Mouse (Mus musculus) MEL (cell line): Measurements from ENCODE around the gene Tcte2.

ENCODE experiments used
- BHLHE40 ChIP-seq: IDR thresholded peaks from 2 replicates; pipeline ENCODE4 v1.6.1; 2012; ENCODE audit warnings: low read depth, mild to moderate bottlenecking, inconsistent platforms, low read length, improper control_type of control experiment, borderline replicate concordance
- CTCF ChIP-seq, 3 experiments: IDR thresholded peaks in 2 of 3; conservative IDR thresholded peaks in 1 of 3; 2 replicates each; pipeline ENCODE4 v1.5.1; 2011 to 2012; ENCODE audit warnings: low read length in 3 of 3, low read depth in 2 of 3, mild to moderate bottlenecking in 2 of 3, improper control_type of control experiment in 1 of 3, inconsistent platforms in 1 of 3, mixed read lengths in 1 of 3, moderate library complexity in 1 of 3; ENCODE audit not compliant: control insufficient read depth in 1 of 3, insufficient read depth in 1 of 3, poor library complexity in 1 of 3, severe bottlenecking in 1 of 3
- E2F4 ChIP-seq: IDR thresholded peaks from 2 replicates; pipeline ENCODE4 v1.6.1; 2011; ENCODE audit warnings: low read depth, low read length, improper control_type of control experiment, borderline replicate concordance
- EP300 ChIP-seq, 2 experiments: IDR thresholded peaks; 2 replicates each; pipeline ENCODE4 v1.6.1; 2011; ENCODE audit warnings: improper control_type of control experiment in 2 of 2, low read length in 2 of 2, low read depth in 1 of 2, mild to moderate bottlenecking in 1 of 2
- MAX ChIP-seq: IDR thresholded peaks from 2 replicates; pipeline ENCODE4 v1.6.1; 2011; ENCODE audit warnings: low read length, improper control_type of control experiment
- POLR2A ChIP-seq, 2 experiments: IDR thresholded peaks; 2 replicates each; pipeline ENCODE4 v1.6.1; 2011 to 2012; ENCODE audit warnings: low read length in 2 of 2, mild to moderate bottlenecking in 2 of 2, control low read depth in 1 of 2, improper control_type of control experiment in 1 of 2, low read depth in 1 of 2, moderate library complexity in 1 of 2; ENCODE audit not compliant: control insufficient read depth in 1 of 2, insufficient read depth in 1 of 2, poor library complexity in 1 of 2
- RAD21 ChIP-seq: IDR thresholded peaks from 2 replicates; pipeline ENCODE4 v1.6.1; 2011; ENCODE audit warnings: mild to moderate bottlenecking, low read depth, low read length, improper control_type of control experiment
- TAL1 ChIP-seq: IDR thresholded peaks from 2 replicates; pipeline ENCODE4 v1.6.1; 2012; ENCODE audit warnings: mild to moderate bottlenecking, inconsistent platforms, low read length, moderate library complexity, mixed read lengths
- USF1 ChIP-seq: IDR thresholded peaks from 2 replicates; pipeline ENCODE4 v1.6.1; 2014; ENCODE audit warnings: low read depth, mild to moderate bottlenecking, inconsistent platforms, low read length, improper control_type of control experiment, moderate library complexity
- ZKSCAN1 ChIP-seq: IDR thresholded peaks from 2 replicates; pipeline ENCODE4 v1.6.1; 2012; ENCODE audit warnings: low read depth, mild to moderate bottlenecking, inconsistent platforms, low read length, improper control_type of control experiment, moderate library complexity
- ZMIZ1 ChIP-seq: IDR thresholded peaks from 2 replicates; pipeline ENCODE4 v1.6.1; 2012; ENCODE audit warnings: low read depth, mild to moderate bottlenecking, inconsistent platforms, low read length, improper control_type of control experiment, moderate library complexity
- ZNF384 ChIP-seq: IDR thresholded peaks from 2 replicates; pipeline ENCODE4 v1.6.1; 2012; ENCODE audit warnings: low read depth, mild to moderate bottlenecking, inconsistent platforms, low read length, improper control_type of control experiment

DNA sequence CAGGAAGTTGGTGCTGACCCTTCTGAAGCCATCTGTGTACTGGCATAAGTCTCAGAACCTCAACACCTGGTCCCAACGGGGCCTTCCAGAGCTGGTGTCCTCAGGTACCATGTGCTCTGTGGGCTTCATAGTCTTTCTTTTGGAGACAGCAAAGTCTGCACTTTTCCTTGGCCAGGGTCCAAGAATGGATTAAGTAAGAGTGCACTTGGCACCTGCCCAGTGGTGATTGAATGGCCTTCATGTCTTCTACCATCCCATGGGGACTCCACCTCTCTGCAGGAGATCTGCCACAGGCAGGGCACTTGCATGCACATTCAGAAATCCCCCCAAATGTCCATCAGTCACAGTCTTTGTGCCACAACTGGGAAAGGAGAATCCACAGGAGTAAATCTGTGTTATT, 74.0 kb downstream of the Tcte2 start:
- no peak for TF ChIP-seq CTCF (IDR thresholded peaks at IDR 0.05 in 2 of 3, conservative IDR thresholded peaks at IDR 0.05 in 1 of 3; ENCODE audit: control insufficient read depth in 1 of 3, insufficient read depth in 1 of 3, low read depth in 2 of 3, low read length in 3 of 3, poor library complexity in 1 of 3, severe bottlenecking in 1 of 3)
- TF ChIP-seq ZNF384, result no peak
- TF ChIP-seq E2F4, result no peak
- TF ChIP-seq BHLHE40, result no peak
- TF ChIP-seq ZMIZ1, result no peak
- no peak for TF ChIP-seq USF1
- TF ChIP-seq ZKSCAN1, result no peak
- TF ChIP-seq POLR2A (IDR thresholded peaks at IDR 0.05; ENCODE audit: control insufficient read depth in 1 of 2, insufficient read depth in 1 of 2, low read depth in 1 of 2, low read length in 2 of 2, poor library complexity in 1 of 2), result no peak
- no peak for TF ChIP-seq RAD21
- TF ChIP-seq EP300 (IDR thresholded peaks at IDR 0.05; ENCODE audit: low read depth in 1 of 2, low read length in 2 of 2), result no peak
- TF ChIP-seq MAX, result no peak
- no peak for TF ChIP-seq TAL1
